Mouse (Mus musculus): ENCODE results near the gene Tmem229b. TPM values are rescaled to one million over a fixed set of nuclear protein-coding genes. Genes with fewer than 3 reads are reported as not detected.
"Not testable (repeated sequence)": the region's sequence is repeated elsewhere in the genome, so short reads cannot be mapped to it uniquely, and the experiment has no call there.

Tmem229b gene
- total RNA-seq, 2 experiments from 2014 or later = 8.5 to 9.5 TPM

- peak; percentile 81 for DNase-seq
These were observed 59.8 kb downstream of the Tmem229b start for GRCm38 (mm10) chr12:78947661-78948060.

- DNase-seq = no peak
These were observed 60.3 kb downstream of the Tmem229b start for GRCm38 (mm10) chr12:78947161-78947560.

DNA sequence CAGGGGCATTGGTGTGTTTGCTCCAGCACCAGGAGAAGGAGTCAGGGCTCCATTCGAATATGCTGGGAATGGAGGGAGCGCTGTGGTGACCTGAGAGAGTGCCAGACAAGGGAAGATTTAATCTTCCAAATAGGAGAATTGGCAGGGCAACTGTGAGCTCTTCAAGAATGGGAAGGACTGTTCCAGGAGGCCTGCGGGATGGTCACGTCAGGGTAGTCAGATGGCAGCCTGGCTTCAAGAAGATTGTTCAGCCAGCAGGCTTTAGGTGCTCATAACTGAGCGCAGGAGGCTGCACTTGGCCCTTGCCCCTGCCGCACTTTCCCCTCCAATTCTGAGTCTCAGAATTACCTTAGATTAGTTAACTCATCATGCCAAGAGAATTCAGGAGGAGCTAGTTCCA lies 64.5 kb downstream of the Tmem229b start:
- no peak for DNase-seq

- no peak for DNase-seq
These were observed 67.3 kb downstream of the Tmem229b start for GRCm38 (mm10) chr12:78940081-78940480.

DNA sequence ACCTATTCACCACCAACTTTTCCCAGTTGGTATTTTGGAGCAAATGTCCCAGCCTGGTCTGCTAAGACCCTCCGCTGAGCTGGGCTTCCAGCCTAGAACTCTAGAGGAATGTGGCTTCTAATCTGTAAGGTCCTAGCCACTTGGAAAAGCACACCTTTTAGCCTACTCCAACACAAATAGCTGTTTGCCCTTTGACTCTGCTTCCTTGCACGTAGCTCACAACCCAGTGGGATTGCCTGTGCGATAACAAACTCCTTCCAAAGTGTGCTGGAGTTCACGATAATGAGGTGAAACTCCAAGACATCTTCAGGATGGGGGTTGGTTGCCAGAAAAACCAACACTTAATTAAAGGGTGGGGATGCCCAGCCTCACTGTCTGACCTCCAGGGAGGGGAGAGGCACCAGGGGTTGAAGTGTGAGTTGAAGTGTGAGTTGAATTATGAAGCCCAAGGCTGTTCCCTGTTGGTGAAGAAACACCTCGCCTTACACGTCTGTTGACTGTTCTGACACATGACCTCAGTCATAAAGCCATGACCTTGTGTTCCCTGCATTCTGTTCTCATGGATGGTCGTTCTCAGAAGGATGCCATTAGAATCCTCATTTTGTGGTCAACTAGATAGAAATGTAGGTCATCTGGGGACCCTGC lies 67.9 kb downstream of the Tmem229b start:
- no peak for DNase-seq

DNA sequence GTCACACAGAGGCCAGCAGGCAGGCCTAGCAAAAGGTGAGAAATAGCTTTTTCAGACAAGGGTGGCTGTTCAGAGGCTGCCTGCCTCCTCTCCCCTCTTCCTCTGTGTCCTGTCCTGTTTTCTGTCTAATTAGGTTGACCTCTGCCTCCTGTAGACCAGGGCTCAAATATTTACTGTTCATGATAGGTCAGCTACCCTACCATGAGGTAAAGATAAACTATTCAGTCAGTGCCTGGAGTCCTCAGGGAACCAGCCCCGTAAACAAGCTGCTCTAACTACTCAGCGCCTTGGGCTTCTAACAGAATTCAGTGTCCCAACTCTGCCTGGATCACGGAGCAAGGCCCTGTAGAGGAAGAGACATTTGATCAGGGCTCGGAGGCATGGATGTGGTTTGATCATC lies 70.9 kb downstream of the Tmem229b start:
- no peak for DNase-seq

GRCm38 (mm10) chr12:78929900-78930299 lies 77.5 kb downstream of the Tmem229b start:
- no peak for DNase-seq

GRCm38 (mm10) chr12:78927287-78927686 lies 80.1 kb downstream of the Tmem229b start:
- no peak for DNase-seq

- no peak for DNase-seq
These were observed 83.8 kb downstream of the Tmem229b start for GRCm38 (mm10) chr12:78923539-78924189.

DNA sequence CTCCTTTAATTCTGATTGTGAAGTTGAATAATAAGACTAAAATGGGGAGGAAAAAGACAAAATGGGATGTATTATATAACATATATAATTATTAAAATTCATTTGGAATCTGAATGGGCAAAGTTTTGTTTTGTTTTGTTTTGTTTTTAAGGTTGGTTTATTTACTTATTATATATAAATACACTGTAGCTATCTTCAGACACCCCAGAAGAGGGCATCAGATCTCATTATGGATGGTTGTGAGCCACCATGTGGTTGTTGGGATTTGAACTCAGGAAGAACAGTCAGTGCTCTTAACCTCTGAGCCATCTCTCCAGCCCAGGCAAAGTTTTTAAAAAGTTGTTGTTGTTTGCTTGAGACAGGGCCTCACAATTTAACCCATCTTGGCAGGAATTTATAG lies 84.5 kb downstream of the Tmem229b start:
- not testable (repeated sequence) for DNase-seq

DNA sequence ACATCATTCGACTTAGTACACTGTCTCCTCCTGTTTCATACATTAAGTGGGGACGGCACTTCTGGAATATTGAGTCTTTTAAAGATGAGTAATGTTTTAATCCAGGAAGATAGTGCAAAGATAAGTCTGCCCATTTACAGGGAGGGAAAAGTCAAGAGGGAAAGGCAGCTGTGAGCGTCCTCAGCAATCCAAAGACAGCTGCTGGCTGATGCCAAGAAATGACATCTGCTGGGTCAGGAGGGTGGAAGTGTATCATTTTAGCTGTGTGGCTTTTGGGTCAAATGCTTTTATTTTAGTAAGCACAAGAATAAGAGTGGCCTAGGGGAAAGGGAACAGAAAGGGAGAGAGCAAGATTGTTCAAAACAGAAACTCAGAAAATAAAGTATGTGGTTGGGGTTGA lies 85.4 kb downstream of the Tmem229b start:
- DNase-seq = no peak

GRCm38 (mm10) chr12:78921421-78921820 lies 86.0 kb downstream of the Tmem229b start:
- DNase-seq = no peak

DNA sequence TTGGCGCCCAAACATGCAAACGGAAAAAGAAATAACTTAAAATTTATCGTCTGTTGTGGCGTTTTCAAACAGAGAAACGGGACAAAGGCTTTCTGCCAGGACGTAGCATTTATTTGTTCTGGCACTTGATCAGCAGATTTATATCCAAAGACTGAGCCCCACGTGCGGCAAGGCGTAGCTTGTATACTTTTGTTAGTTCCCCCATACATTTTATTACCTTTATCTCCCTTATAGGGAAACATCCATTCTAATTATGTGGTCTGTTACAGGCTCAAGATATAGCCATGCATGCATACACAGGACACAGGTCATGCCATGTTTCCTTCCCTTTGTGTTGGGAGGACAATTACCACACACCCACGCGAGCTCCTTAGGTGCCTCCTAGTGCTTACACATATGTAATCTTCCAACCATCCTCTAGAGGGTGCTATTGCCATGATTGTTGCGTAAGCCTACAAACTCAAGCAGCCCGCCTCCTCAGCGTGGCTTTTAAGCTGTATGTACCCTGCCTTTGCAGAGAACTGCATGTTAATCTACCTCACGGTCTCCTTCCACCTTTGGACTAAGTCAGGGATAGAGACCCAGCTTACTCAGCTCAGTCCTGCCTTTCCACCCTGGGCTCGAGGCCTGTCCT lies 88.2 kb downstream of the Tmem229b start:
- peak; percentile 26 for DNase-seq

DNA sequence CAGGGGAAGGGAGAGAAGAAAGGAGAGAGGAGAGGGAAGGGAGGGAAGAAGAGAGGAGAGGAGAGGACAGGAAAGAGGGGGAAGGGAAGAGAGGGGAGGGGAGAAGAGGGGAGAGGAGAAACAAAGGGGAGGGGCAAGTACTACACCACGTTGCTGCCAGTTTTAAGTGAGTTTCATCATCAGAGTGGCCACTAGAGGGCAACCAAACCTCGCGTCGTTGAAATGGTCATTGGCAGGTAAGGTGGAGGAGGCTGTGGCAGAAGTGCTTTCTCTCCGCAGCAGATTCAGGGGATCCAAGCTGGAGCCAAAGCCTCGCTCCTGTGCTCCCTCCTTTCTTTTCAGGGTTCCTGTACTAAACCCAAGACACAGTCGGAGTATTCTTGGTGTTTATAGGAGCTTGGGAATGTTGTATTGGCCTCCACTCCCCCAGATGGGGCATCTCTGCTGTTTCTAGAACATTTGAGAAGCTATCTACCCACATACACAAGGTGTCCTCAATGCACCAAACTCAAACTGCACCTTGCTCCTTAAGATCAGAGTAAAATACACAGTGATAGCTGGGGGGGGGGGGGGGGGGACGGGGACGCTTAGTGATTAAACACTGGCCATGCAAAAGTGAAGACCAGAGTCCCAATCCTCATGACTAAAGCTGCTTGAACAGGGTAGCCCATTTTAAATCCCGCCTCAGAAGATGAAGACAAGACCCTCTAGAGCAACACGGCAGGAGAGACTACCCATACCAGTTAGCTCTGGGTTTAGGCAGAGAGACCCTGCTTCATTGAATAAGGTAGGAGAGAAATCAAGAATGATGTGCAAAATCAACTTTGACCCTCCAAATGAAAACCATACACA lies 89.0 kb downstream of the Tmem229b start:
- peak; percentile 68 for DNase-seq

GRCm38 (mm10) chr12:78916278-78916677 lies 91.1 kb downstream of the Tmem229b start:
- no peak for DNase-seq

- DNase-seq = no peak
These were observed 91.9 kb downstream of the Tmem229b start for GRCm38 (mm10) chr12:78915561-78915960.

- no peak for DNase-seq
These were observed 93.0 kb downstream of the Tmem229b start for GRCm38 (mm10) chr12:78914458-78914857.

Other genes with a start within 250 kb of the Tmem229b start
- 10 to 100 TPM; 57.4 to 60.8 TPM for gene Atp6v1d, start 146.0 kb downstream of the Tmem229b start, total RNA-seq (2021)
- 10 to 100 TPM; 39.9 to 40.3 TPM for gene Eif2s1, start 145.8 kb downstream of the Tmem229b start, total RNA-seq (2021)
- gene Plek2, start 100.7 kb downstream of the Tmem229b start, total RNA-seq (2021) = under 1 TPM in 1 of 2 experiments, not detected in 1; 0.43 TPM
- 1 to 10 TPM; 1.3 to 2.3 TPM for gene Plekhh1, start 21.5 kb upstream of the Tmem229b start, total RNA-seq (2021)
- gene Pigh, start 82.0 kb upstream of the Tmem229b start, total RNA-seq (2021) = 1 to 10 TPM; 1.4 to 1.6 TPM
- not detected for gene Arg2, start 123.2 kb upstream of the Tmem229b start, total RNA-seq (2021)
- 10 to 100 TPM; 60.1 to 66.5 TPM for gene Vti1b, start 165.0 kb upstream of the Tmem229b start, total RNA-seq (2021)
- 1 to 10 TPM; 2.4 to 2.7 TPM for gene Rdh11, start 184.7 kb upstream of the Tmem229b start, total RNA-seq (2021)
- gene Rdh12, start 201.3 kb upstream of the Tmem229b start, total RNA-seq (2021) = under 1 TPM; 0.20 to 0.21 TPM

Data from gastrocnemius, postnatal 25 days (tissue).